Mouse (Mus musculus): ENCODE results near the gene Reep3. TPM values are rescaled to one million over a fixed set of nuclear protein-coding genes. Genes with fewer than 3 reads are reported as not detected.

Gene Reep3
- 10 to 100 TPM; 16.6 to 17.8 TPM for total RNA-seq (2021)
- long read RNA-seq, experiment 1, full-length matches to known transcripts: 5 of 8 reads
- long read RNA-seq, experiment 1, partial matches to known transcripts: 2 of 8 reads
- long read RNA-seq, experiment 1, other reads (novel, unspliced or antisense): 1 of 8 reads
- long read RNA-seq, experiment 2, full-length matches to known transcripts: 6 of 7 reads
- long read RNA-seq, experiment 2, partial matches to known transcripts: 0 of 7 reads
- long read RNA-seq, experiment 2, other reads (novel, unspliced or antisense): 1 of 7 reads

DNA sequence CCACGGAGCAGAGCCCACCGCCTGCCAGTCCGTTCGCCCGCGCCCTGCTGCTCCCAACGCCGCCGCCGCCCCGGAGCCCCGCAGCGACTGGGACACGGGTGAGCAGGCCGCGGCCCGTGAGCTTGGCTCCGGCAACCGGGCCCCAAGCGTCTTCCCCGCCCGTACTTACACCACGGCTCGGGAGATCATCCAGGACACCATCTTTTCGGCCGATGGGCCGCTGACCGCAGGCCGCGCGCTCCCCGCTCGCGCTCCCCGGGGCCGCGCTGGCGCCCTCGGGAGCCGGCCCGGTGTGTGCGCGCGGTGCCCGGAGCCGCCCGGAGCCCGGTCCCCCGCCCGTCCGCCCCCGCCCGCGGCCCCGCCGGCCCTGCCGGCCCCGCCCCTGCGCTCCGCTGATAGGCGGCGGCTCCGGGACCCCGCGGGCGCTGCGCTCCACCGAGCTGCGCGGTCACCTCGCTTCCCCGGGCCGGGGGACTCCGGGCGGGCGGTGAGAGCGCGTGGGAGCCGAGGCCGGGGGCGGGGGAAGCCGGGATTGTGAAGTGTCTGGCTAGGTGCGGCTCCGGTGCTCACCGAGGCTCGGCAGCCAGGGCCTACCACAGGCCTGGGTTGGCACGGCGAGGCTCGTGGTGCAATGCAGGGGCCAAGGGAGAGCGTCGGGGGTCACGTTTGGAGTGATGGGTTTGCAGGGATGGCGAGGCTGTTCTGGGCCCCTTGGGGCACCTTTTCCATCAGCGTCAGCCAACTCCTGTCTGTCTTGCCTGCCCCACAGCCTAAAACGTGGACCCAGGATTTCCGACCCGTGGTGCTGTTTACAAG lies at the start of gene Reep3:
Gene Reep3 (minus strand): TSS at position 325 of the 816 bp plus-strand sequence.
- peak; percentile 69 to 75 for DNase-seq (ENCODE audit: extremely low spot score in 1 of 2, low spot score in 2 of 2)
- intact Hi-C loops (cut with DNase I): loop anchor here (1.0 to 5.0 kb wide), 6 partner anchors 29 to 188 kb away; no protein-coding TSS in a partner anchor
- no peak for TF ChIP-seq CTCF (IDR thresholded peaks at IDR 0.05)
- Histone ChIP-seq H3K27ac (peak within 1 kb of the TSS; percentile 98), H3K4me3 (peak within 1 kb of the TSS; percentile 99)

DNA sequence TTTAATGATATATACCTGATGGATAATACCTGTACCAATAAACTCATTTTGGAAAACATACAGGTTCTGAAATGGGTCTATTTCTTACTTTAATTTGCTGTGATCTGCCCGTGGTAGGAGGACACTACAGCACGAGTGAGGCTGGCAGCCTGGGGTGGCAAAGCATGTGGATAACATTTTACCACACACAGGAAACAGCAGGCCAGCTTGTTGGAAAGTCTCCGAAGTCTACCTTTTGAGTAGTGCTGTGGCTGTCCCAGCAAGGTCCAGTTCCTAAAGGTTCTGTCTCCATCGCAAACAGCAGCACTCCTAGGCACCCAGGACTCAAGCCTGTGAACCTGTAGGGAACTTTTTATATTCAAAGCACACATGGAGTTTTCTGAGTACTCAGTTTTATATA lies 48.9 kb upstream of the Reep3 start:
- intact Hi-C loops (cut with DNase I): no loop called here
- TF ChIP-seq CTCF (IDR thresholded peaks at IDR 0.05): no peak
- Histone ChIP-seq H3K27ac (no peak overlapping the region), H3K4me3 (no peak overlapping the region)
- DNase-seq (ENCODE audit: extremely low spot score in 1 of 2, low spot score in 2 of 2): no peak

DNA sequence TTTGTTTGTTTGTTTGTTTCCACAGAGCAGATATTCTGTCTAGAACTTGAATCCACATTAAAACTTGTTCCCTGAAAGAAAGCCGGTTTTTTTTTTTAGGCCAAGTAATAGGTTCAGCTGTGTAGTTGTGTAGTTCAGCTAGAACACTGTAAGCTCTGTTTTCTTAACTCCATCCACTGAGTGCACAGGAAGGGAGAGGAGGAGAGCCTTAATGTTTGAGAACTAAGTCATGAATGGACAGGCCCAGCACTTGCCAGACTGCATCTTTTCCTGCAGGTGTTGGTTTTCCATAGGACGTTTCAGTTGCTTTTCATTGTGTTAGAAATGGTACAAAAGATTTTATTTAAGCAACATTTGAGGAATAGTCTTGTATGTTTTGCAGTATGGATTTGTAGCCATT lies 47.5 kb upstream of the Reep3 start:
- Histone ChIP-seq H3K27ac (no peak overlapping the region), H3K4me3 (no peak overlapping the region)
- intact Hi-C loops (cut with DNase I): no loop called here
- no peak for TF ChIP-seq CTCF (IDR thresholded peaks at IDR 0.05)
- DNase-seq (ENCODE audit: extremely low spot score in 1 of 2, low spot score in 2 of 2): no peak

DNA sequence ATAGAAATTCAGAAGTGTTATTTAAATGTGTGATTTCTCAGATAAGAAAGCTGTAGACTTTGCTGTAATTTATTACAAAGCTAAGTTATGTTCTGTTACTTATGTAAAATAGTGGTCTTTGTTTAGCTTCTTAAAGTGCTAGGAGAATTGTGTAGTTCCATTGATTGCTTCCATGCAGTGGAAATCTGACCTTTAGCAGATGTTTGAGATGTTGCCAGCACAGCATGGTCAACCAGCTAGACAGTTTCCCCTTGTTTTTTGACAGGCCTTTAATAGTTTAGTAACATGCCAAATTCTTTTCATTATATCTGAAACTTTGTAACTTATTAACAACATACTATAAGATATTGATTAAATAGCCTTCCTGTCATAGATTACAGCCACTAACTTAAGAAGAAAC lies 46.9 kb upstream of the Reep3 start:
- no peak for TF ChIP-seq CTCF (IDR thresholded peaks at IDR 0.05)
- H3K4me3 ChIP-seq: no peak overlapping the region
- H3K27ac ChIP-seq: no peak overlapping the region
- DNase-seq (ENCODE audit: extremely low spot score in 1 of 2, low spot score in 2 of 2): no peak
- intact Hi-C loops (cut with DNase I): no loop called here

DNA sequence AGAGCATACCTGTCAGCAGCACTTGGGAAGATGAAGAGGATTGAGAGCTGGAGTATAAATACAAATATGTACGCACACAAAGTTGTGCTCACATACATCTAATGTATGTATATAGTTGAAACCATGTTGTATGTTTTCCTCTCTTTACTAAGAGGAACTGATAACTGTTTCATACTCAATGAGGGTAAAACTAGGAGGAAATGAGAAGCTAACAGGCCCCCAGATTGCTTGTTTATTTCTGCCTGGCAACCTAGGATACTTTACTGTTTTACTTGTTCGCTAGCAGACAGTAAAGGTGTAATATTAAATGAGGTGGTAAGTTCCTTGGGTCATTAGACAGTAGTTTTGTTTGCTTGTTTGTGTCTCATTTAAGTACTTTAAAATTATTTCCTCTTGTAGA lies 40.7 kb upstream of the Reep3 start:
- no peak for DNase-seq (ENCODE audit: extremely low spot score in 1 of 2, low spot score in 2 of 2)
- intact Hi-C loops (cut with DNase I): no loop called here
- no peak for TF ChIP-seq CTCF (IDR thresholded peaks at IDR 0.05)
- Histone ChIP-seq H3K4me3 (no peak overlapping the region), H3K27ac (no peak overlapping the region)

DNA sequence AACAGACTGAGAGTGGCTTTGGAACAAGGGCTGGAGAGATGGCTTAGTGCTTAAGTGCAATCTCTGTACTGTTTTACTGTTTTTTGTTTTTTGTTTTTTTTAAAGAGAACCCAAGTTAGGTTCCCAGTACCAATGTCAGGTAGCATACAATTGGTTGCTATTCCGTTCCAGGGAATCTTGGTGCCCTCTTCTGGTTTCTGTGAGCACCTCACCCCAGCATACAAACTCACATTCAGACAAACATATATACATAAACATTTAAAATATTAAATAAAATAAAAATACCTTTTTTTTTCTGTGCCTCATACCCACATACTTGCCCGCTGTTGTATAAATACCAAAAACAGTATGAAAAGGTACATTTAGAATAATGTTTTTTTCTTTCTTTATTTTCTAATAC lies 37.6 kb upstream of the Reep3 start:
- H3K4me3 ChIP-seq: no peak overlapping the region
- intact Hi-C loops (cut with DNase I): no loop called here
- no peak overlapping the region for H3K27ac ChIP-seq
- DNase-seq (ENCODE audit: extremely low spot score in 1 of 2, low spot score in 2 of 2): no peak
- TF ChIP-seq CTCF (IDR thresholded peaks at IDR 0.05): peak; percentile 31; the same call in 1 of the 2 replicates

DNA sequence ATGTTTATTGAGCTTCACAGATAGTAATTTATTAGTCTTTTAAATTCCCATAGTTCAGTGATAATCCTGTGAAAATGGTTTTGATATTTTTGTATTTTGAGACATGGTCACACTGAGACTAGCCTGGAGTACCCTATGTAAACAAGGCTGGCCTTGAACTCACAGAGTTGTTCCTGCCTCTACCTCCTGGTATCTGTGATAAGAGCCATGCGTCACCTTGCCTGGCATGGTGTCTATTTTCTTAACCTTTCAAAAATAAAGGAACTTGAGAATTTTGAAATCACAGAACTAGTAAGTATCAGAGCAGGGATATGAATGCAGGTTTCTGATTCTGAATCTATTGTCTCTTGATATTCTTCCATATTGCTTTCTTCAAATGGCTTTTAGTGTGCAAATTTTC lies 35.0 kb upstream of the Reep3 start:
- no peak overlapping the region for H3K4me3 ChIP-seq
- intact Hi-C loops (cut with DNase I): no loop called here
- DNase-seq (ENCODE audit: extremely low spot score in 1 of 2, low spot score in 2 of 2): no peak
- TF ChIP-seq CTCF (IDR thresholded peaks at IDR 0.05): no peak
- H3K27ac ChIP-seq: no peak overlapping the region

DNA sequence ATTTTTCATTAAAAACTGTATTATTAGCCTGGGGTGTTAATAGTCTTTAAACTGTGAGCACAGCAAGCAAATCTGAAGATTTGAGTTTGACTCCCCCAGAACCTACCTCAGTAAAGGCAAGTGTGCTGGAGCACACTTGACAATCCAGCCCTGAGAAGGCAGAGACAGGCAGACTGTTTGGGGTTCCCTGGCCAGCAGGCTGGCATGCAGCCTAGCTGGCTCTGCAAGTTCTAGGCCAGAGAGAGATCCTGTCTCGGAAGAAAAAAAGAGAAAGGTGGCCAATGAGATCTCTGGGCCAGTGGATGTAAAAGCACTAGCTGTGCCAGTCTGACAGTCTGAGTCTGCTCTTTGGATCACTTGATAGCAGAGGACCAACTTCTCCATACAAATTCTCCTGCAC lies 32.8 kb upstream of the Reep3 start:
- intact Hi-C loops (cut with DNase I): loop anchor here (5.0 kb wide), 2 partner anchors 58 to 217 kb away; no protein-coding TSS in a partner anchor
- peak in 1 of 2 experiments; percentile 11 for DNase-seq (ENCODE audit: extremely low spot score in 1 of 2, low spot score in 2 of 2)
- no peak for TF ChIP-seq CTCF (IDR thresholded peaks at IDR 0.05)
- H3K27ac ChIP-seq: no peak overlapping the region
- no peak overlapping the region for H3K4me3 ChIP-seq

DNA sequence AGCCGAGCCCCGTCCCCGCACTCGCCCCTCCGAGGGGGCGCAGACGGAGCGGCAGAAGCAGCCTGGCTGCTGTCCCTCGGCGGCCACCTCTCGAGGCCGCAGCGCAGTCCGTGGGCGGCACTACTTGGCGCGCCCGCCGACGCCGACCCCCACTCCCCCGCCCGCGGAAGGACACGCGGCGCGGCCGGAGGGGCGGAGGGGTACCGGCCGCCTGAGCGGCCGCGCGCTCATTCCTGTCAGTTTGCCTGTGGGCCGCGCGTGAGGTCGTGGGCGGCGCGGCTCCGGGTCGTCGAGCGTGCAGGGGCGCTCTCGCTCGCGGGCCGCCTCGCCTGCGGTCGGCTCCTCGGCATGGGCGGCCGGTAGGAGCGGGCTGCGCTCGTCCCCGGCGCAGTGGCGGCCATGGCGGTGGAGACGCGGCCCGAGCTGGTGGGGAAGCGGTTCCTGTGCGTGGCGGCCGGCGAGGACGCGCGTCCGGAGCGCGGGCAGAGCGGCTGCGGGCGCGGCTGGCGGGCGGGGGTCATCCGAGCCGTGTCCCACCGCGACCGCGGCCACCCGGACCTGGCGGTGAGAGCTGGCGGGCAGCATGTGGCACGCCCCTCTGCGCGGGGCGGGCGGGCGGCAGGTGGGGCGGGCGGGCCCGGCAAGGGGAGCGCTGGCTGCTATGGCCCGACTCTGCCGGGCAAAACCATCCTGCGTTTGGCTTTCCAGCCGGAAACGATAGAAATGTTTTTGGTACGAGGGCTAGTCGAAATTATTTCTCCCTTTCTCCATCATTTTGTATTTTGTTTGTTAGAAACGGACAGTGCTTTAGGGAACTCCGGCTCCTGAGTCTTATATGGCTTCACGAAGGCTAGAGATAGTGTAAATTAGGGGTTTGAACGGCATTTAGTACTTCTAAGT lies 30.4 kb upstream of the Reep3 start:
- DNase-seq (ENCODE audit: extremely low spot score in 1 of 2, low spot score in 2 of 2): peak; percentile 52 to 59
- Histone ChIP-seq H3K4me3 (peak overlapping the region; percentile 63), H3K27ac (peak overlapping the region; percentile 84)
- TF ChIP-seq CTCF (IDR thresholded peaks at IDR 0.05): no peak
- intact Hi-C loops (cut with DNase I): loop anchor here (1.0 to 5.0 kb wide), 3 partner anchors 31 to 215 kb away; partner anchors contain the start of genes Jmjd1c and Reep3

DNA sequence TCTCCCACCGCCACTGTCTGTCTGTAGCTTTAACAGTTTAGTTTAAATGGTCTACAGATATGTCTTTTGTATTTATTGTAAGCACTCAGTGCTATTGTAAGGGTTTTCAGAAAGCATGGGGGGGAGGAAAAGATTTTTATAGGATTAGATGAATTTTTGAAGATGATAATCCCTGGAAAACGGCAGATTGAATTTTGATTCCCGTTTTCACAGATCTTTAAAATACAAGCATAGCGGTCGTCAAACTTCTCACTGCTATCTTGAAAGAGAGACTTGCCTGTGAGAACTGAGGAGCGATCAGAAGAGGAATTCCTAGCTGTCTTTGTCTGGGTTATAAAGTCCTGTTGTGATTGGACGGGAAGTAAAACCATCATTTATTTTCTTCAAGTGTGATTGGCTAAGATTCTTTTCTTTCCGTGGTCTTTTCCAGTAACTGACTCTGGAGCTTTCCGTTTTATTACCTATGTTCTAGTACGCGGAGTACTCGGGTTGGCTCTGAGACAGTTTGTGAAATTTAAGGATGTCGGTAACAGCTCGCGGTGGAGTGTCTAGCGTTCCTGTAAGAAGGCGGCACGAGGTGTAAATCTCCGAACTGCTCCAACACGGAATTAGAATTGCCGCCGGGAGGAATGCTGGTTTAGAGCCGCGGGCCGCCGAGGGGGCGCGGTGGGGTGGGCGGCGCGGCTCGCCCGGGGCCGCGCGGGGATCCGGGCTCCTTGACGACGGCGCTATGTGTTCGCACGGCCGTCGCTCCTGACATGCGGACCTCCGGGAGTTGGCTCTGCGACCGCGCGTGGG lies 29.5 kb upstream of the Reep3 start:
- peak overlapping the region; percentile 63 for H3K4me3 ChIP-seq
- DNase-seq (ENCODE audit: extremely low spot score in 1 of 2, low spot score in 2 of 2): peak in 1 of 2 experiments; percentile 69
- intact Hi-C loops (cut with DNase I): loop anchor here (1.0 to 5.0 kb wide), 3 partner anchors 30 to 214 kb away; partner anchors contain the start of genes Jmjd1c and Reep3
- TF ChIP-seq CTCF (IDR thresholded peaks at IDR 0.05): no peak
- H3K27ac ChIP-seq: peak overlapping the region; percentile 84

DNA sequence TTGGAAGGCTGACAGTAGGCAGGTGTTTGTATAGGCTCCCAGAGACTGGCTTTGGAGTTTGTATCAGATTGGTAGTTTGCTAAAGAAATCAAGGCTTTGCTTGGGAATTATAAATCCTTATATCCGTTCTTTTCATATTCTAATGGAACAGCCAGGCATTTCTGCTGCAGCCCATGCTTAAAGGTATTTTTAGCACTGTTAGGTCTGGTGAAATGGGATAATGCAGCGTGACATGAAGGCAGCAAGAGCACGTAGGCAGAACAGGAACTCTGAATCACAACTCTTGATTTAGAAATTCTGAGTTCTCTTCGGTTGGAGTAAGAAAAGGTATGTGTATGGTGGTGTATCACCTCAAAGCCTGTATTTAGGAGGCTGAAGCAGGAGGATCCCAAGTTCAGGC lies 27.4 kb upstream of the Reep3 start:
- peak in 1 of 2 experiments; percentile 29 for DNase-seq (ENCODE audit: extremely low spot score in 1 of 2, low spot score in 2 of 2)

More for the DNA sequence above, 27.4 kb upstream of the Reep3 start:
- no peak for TF ChIP-seq CTCF (IDR thresholded peaks at IDR 0.05)
- Histone ChIP-seq H3K27ac (peak overlapping the region; percentile 77), H3K4me3 (no peak overlapping the region)
- intact Hi-C loops (cut with DNase I): no loop called here

Data from left cerebral cortex, adult 2 months (tissue).